Mouse (Mus musculus): ENCODE results near the gene Map3k14. TPM values are rescaled to one million over a fixed set of nuclear protein-coding genes. Genes with fewer than 3 reads are reported as not detected.

Map3k14 gene
- total and polyA plus RNA-seq, 3 experiments = 4.9 to 10.8 (median 10.8) TPM

DNA sequence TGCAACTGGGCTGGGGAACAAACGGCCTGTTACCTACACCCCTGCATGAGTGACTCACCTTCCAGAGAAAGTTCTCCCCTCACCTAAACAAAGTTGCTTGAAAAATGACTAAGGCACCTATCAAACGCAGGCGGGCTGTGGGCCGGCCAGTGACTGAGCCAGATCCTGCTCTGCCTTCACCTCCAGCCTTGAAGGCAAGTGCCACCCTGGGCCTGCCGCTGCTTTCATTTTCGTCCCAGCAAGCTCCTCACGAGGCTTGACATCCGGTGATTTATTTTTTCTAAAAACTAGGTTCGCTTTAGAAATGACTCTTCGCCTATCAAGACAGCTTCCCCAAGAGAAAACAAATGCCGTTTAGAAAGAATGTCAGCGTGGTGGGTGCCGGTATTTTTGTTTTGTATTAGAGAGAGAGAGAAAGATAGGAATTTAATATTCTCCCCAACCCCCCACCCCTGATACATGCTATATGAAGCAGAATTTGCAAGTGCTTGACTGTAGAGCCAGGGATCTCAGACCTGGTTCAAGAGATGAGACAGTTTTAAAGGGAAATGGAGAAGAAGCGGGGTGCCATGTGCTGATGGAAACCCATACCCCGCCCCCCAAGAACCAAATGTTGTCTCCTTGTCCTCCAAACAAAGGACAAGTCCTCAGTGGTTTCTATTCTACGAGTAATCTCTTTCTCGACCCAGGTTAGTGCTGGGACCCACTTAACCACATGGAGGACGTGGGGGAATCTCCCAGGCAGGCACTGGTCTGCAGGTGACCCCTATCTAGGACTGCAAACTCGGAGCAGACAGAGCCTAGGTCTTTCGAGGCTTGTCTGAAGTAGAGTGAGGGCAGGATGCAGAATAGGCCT lies 4.6 kb downstream of the Map3k14 start:
- peaks cover 88% of the 10 kb centered on the region for H3K4me1 ChIP-seq (ENCODE audit: insufficient read depth, low read depth, low read length)
- TF ChIP-seq TAL1 (conservative IDR thresholded peaks at IDR 0.05; ENCODE audit: low read depth, low read length) = no peak
- TF ChIP-seq GATA1 (IDR thresholded peaks at IDR 0.05; ENCODE audit: borderline replicate concordance, low read length) = no peak
- no peak for TF ChIP-seq POLR2AphosphoS5 (IDR thresholded peaks at IDR 0.05; ENCODE audit: insufficient replicate concordance, low read depth, low read length)
- no peak for TF ChIP-seq CTCF (IDR thresholded peaks at IDR 0.05; ENCODE audit: low read depth, low read length)
- no peak for TF ChIP-seq GATA2 (IDR thresholded peaks at IDR 0.05; ENCODE audit: borderline replicate concordance, low read depth, low read length)
- ATAC-seq (ENCODE audit: extremely low read depth, insufficient number of reproducible peaks, low FRiP score, poor library complexity, severe bottlenecking) = no peak
- DNase-seq (ENCODE audit: low spot score) = no peak
- H3K36me3 ChIP-seq (replicated peaks) = peaks cover 42% of the 10 kb centered on the region
- no peak overlapping the region; the same call in 1 of the 2 replicates for H3K4me3 ChIP-seq (ENCODE audit: low read depth, low read length)
- no peaks in the 10 kb centered on the region for H3K9me3 ChIP-seq (replicated peaks)
- peaks cover 5% of the 10 kb centered on the region; the same call in 1 of the 2 replicates for H3K27me3 ChIP-seq (ENCODE audit: insufficient read depth, low read length)

DNA sequence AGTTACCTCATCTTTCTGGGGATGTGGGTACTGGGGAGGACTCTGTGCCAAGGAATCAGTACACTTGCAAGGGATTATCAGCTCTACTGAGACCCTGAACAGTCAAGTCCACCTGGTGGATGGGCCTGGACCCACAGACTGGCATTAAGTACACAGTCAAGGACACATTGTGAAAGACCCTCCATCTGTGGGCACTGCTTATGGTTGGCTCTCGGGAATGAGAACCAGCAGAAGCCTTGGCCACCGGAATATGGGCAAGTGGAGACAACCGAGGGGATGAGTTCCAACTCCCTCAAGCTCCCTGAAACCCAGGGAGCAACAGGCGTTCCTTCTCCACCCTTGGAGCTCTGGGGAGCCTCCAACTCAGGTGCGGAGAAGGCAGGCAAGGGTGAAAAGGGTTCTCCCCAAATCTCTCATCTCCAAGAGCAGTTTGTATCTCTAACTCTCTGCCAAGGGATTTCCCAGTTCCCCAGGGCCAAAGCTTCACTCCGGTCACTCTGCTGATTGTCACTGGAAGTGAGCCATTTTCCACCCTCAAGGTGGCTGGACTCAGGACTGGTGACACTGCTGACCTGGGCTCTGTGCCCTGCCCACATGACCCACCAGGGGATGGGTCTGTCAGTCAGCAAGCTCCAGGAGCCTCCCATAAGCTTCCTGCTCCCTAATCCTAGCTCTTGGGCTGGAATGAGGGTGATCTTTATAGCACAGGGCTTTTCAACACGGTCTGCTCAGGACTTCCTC lies 5.4 kb downstream of the Map3k14 start:
- Histone ChIP-seq H3K4me3 (ENCODE audit: low read depth, low read length) (no peak overlapping the region; the same call in 1 of the 2 replicates), H3K9me3 (replicated peaks) (no peaks in the 10 kb centered on the region), H3K4me1 (ENCODE audit: insufficient read depth, low read depth, low read length) (peaks cover 94% of the 10 kb centered on the region), H3K27me3 (ENCODE audit: insufficient read depth, low read length) (peaks cover 5% of the 10 kb centered on the region; the same call in 1 of the 2 replicates), H3K36me3 (replicated peaks) (peaks cover 46% of the 10 kb centered on the region)
- DNase-seq (ENCODE audit: low spot score) = no peak
- no peak for TF ChIP-seq POLR2AphosphoS5 (IDR thresholded peaks at IDR 0.05; ENCODE audit: insufficient replicate concordance, low read depth, low read length)
- no peak for TF ChIP-seq TAL1 (conservative IDR thresholded peaks at IDR 0.05; ENCODE audit: low read depth, low read length)
- TF ChIP-seq GATA2 (IDR thresholded peaks at IDR 0.05; ENCODE audit: borderline replicate concordance, low read depth, low read length) = no peak
- TF ChIP-seq CTCF (IDR thresholded peaks at IDR 0.05; ENCODE audit: low read depth, low read length) = no peak
- no peak for TF ChIP-seq GATA1 (IDR thresholded peaks at IDR 0.05; ENCODE audit: borderline replicate concordance, low read length)
- ATAC-seq (ENCODE audit: extremely low read depth, insufficient number of reproducible peaks, low FRiP score, poor library complexity, severe bottlenecking) = no peak

DNA sequence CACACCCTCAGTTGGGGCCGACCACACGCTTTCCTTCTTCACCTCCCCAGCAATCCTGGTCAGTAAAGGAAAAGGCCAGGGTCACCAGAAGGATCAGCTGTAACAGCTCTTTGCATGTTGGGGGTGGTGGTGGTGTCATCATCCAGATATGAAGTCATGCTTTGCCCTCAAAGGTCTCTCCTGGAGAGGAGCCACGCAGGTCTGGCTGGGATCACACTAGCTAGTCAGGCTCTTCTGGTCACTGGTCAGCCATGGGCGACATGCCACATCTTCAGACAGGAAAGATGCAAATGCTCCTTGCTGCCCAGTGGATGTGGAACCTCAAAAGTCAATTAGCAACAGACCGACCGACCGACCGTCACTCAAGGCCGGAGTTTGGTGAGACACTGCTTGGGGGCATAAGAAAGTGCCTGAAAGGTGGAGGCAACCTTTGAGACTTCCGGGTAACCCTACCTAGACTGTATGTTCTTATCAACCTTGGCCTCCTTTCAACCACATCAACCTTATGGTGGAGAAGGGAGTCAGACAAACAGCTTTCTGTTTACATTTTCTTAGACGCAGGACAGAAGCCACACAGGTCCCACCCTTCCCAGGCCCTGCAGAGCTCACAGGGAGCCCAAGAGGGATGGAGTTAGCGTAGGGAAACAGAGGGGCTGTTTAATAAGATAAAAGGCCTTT lies 6.6 kb downstream of the Map3k14 start:
- Histone ChIP-seq H3K4me1 (ENCODE audit: insufficient read depth, low read depth, low read length) (peaks cover 93% of the 10 kb centered on the region), H3K4me3 (ENCODE audit: low read depth, low read length) (no peak overlapping the region), H3K9me3 (replicated peaks) (no peaks in the 10 kb centered on the region), H3K27me3 (ENCODE audit: insufficient read depth, low read length) (peaks cover 5% of the 10 kb centered on the region; the same call in 1 of the 2 replicates), H3K36me3 (replicated peaks) (peaks cover 50% of the 10 kb centered on the region)
- DNase-seq (ENCODE audit: low spot score) (no peak), ATAC-seq (ENCODE audit: extremely low read depth, insufficient number of reproducible peaks, low FRiP score, poor library complexity, severe bottlenecking) (no peak)
- TF ChIP-seq TAL1 (conservative IDR thresholded peaks at IDR 0.05; ENCODE audit: low read depth, low read length) (0 out of 2 replicates have a peak, but pooled peaks have one; percentile 7), POLR2AphosphoS5 (IDR thresholded peaks at IDR 0.05; ENCODE audit: insufficient replicate concordance, low read depth, low read length) (no peak)

DNA sequence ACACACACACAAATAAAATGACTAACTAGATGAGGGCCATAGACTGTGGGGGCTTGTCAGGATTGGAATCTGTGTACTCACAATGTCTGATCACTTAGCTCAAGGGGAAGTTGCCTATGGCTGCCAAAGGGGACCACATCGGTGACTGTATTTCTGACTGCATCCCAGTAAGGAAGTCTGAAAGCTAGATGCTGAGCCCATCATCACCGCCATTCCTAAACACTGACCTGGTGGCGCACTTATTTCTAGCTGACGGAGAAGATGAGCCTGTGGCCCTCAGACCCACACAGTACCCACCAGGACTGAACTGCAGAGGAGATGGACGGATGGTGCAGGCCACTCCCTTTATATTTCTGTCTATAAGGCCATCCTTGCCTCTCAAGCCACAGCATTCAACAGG lies 7.2 kb downstream of the Map3k14 start:
- H3K27me3 ChIP-seq (ENCODE audit: insufficient read depth, low read length) = peaks cover 5% of the 10 kb centered on the region; the same call in 1 of the 2 replicates
- TF ChIP-seq GATA1 (IDR thresholded peaks at IDR 0.05; ENCODE audit: borderline replicate concordance, low read length) (no peak), GATA2 (IDR thresholded peaks at IDR 0.05; ENCODE audit: borderline replicate concordance, low read depth, low read length) (no peak), CTCF (IDR thresholded peaks at IDR 0.05; ENCODE audit: low read depth, low read length) (no peak), POLR2AphosphoS5 (IDR thresholded peaks at IDR 0.05; ENCODE audit: insufficient replicate concordance, low read depth, low read length) (no peak), TAL1 (conservative IDR thresholded peaks at IDR 0.05; ENCODE audit: low read depth, low read length) (no peak)
- H3K9me3 ChIP-seq (replicated peaks) = no peaks in the 10 kb centered on the region
- peaks cover 95% of the 10 kb centered on the region for H3K4me1 ChIP-seq (ENCODE audit: insufficient read depth, low read depth, low read length)
- peaks cover 50% of the 10 kb centered on the region for H3K36me3 ChIP-seq (replicated peaks)
- DNase-seq (ENCODE audit: low spot score) = no peak
- no peak for ATAC-seq (ENCODE audit: extremely low read depth, insufficient number of reproducible peaks, low FRiP score, poor library complexity, severe bottlenecking)
- H3K4me3 ChIP-seq (ENCODE audit: low read depth, low read length) = no peak overlapping the region

DNA sequence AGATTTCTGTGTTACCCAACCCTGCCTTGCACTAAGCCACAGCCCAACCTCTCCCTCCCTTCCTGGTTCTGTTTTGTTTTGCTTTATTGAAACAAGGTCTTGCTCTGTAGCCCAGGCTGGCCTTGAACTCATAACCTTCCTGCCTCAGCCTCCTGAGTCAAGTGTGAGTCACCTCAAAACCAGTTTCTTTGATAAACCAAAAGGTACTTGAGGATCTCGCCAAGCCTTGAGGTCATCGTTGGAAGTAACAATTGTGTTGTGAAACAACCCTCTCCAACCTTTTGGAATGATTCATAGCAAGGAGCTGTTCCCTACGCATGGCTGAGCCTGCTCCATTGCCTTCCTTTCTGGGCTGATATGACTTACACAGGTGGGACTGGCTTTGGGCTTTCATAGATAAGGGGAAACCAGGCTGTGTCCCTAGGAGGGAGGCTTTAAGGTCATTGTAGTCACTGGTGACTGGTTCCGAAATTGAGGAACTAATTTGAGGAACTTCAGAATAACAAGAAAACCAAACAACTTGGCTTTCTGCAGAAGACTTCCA lies 9.3 kb downstream of the Map3k14 start:
- Histone ChIP-seq H3K27me3 (ENCODE audit: insufficient read depth, low read length) (peaks cover 3% of the 10 kb centered on the region; the same call in 1 of the 2 replicates), H3K9me3 (replicated peaks) (no peaks in the 10 kb centered on the region), H3K4me1 (ENCODE audit: insufficient read depth, low read depth, low read length) (peaks cover 92% of the 10 kb centered on the region), H3K36me3 (replicated peaks) (peaks cover 40% of the 10 kb centered on the region), H3K4me3 (ENCODE audit: low read depth, low read length) (no peak overlapping the region; the same call in 1 of the 2 replicates)
- ATAC-seq (ENCODE audit: extremely low read depth, insufficient number of reproducible peaks, low FRiP score, poor library complexity, severe bottlenecking) (peak; percentile 85), DNase-seq (ENCODE audit: low spot score) (peak; percentile 75)
- TF ChIP-seq TAL1 (conservative IDR thresholded peaks at IDR 0.05; ENCODE audit: low read depth, low read length) (peak; percentile 71), POLR2AphosphoS5 (IDR thresholded peaks at IDR 0.05; ENCODE audit: insufficient replicate concordance, low read depth, low read length) (no peak)
